Comparison of ENCODE assay signal across 13 mouse cellular contexts in genomic region chr6:38702810-38703399, GRCm38 (mm10). TPM values are rescaled to one million over a fixed set of nuclear protein-coding genes. Genes with fewer than 3 reads are reported as not detected.
DNase-seq lines count a peak whose midpoint lies in the region; ATAC-seq and TF ChIP-seq lines count a peak whose summit lies in the region.
"Had no signal": no experiment of that assay in that cellular context is flagged by ENCODE, and none has a peak within 500 bp of the region (broad histone marks: within the 10 kb centered on the region; RNA-seq: fewer than 3 reads in every experiment).

No protein-coding gene starts in this region.

- H3K9ac ChIP-seq in midbrain, postnatal 0 days (replicated peaks; ENCODE audit: low read length, poor library complexity, severe bottlenecking) = no peak overlapping the region
- H3K9ac ChIP-seq in midbrain, embryonic 16.5 days (ENCODE audit: low read depth, low read length) = no peak overlapping the region
- H3K9ac ChIP-seq in heart, embryonic 14.5 days (ENCODE audit: low read length) = 0 out of 2 replicates have a peak overlapping the region, but pooled peaks have one; percentile 11
- no peak overlapping the region for H3K9ac ChIP-seq in stomach, postnatal 0 days (ENCODE audit: low read length)
- no peak overlapping the region for H3K9ac ChIP-seq in neural tube, embryonic 15.5 days (replicated peaks)
- H3K9ac ChIP-seq: embryonic facial prominence, embryonic 13.5 days had no signal

- H3K4me1 ChIP-seq in midbrain, postnatal 0 days (ENCODE audit: insufficient read depth, low read length) = no peaks in the 10 kb centered on the region
- H3K4me1 ChIP-seq in midbrain, embryonic 16.5 days (ENCODE audit: control insufficient read depth, insufficient read depth, low read length) = no peaks in the 10 kb centered on the region
- peaks cover 25 to 37% of the 10 kb centered on the region in 2 experiments for H3K4me1 ChIP-seq in heart, embryonic 14.5 days (ENCODE audit: control insufficient read depth in 2 of 2, insufficient read depth in 2 of 2, low read length in 2 of 2)
- no peaks in the 10 kb centered on the region for H3K4me1 ChIP-seq in stomach, postnatal 0 days (replicated peaks; ENCODE audit: control insufficient read depth, insufficient read depth)
- no peaks in the 10 kb centered on the region for H3K4me1 ChIP-seq in neural tube, embryonic 15.5 days

- H3K36me3 ChIP-seq in midbrain, postnatal 0 days (ENCODE audit: insufficient read depth, low read length) = peaks cover 49% of the 10 kb centered on the region
- peaks cover 37% of the 10 kb centered on the region for H3K36me3 ChIP-seq in midbrain, embryonic 16.5 days (ENCODE audit: control insufficient read depth, insufficient read depth, low read length)
- H3K36me3 ChIP-seq in heart, embryonic 14.5 days (ENCODE audit: control insufficient read depth, insufficient read depth, low read length) = peaks cover 58% of the 10 kb centered on the region
- H3K36me3 ChIP-seq in stomach, postnatal 0 days (ENCODE audit: control insufficient read depth, insufficient read depth, low read length) = peaks cover 24% of the 10 kb centered on the region
- H3K36me3 ChIP-seq in neural tube, embryonic 15.5 days = peaks cover 57% of the 10 kb centered on the region

- DNase-seq in gastrocnemius, postnatal 10 days = peak; percentile 37
- DNase-seq in gastrocnemius, postnatal 25 days = no peak
- DNase-seq in midbrain, postnatal 0 days (ENCODE audit: low spot score) = no peak
- no peak for DNase-seq in stomach, postnatal 0 days (ENCODE audit: low spot score)
- DNase-seq in urinary bladder, adult 18-20 months (ENCODE audit: low spot score in 2 of 2) = no peak
- DNase-seq: left cerebral cortex, postnatal 4 days had no signal

- ATAC-seq in midbrain, postnatal 0 days (ENCODE audit: low FRiP score) = no peak
- no peak for ATAC-seq in midbrain, embryonic 16.5 days
- ATAC-seq in heart, embryonic 14.5 days (ENCODE audit: insufficient number of reproducible peaks, insufficient read depth, low FRiP score, low read depth) = no peak
- no peak for ATAC-seq in stomach, postnatal 0 days (ENCODE audit: low FRiP score, low TSS enrichment)
- ATAC-seq in neural tube, embryonic 15.5 days (ENCODE audit: low FRiP score) = no peak
- ATAC-seq: CD4-positive, CD25-positive, alpha-beta regulatory T cell, adult 4 months; intestine, embryonic 16.5 days had no signal

- 52% methylated on average over 6 of the region's 6 CpGs for WGBS in midbrain, postnatal 0 days
- 63% methylated on average over 6 of the region's 6 CpGs for WGBS in midbrain, embryonic 16.5 days
- 6% methylated on average over 6 of the region's 6 CpGs for WGBS in heart, embryonic 14.5 days
- WGBS in stomach, postnatal 0 days = 35% methylated on average over 6 of the region's 6 CpGs
- 60% methylated on average over 6 of the region's 6 CpGs for WGBS in neural tube, embryonic 15.5 days

- H3K4me2 ChIP-seq in midbrain, postnatal 0 days (ENCODE audit: low read depth, low read length, poor library complexity, severe bottlenecking) = no peak overlapping the region
- no peak overlapping the region for H3K4me2 ChIP-seq in midbrain, embryonic 16.5 days (ENCODE audit: low read length)
- no peak overlapping the region for H3K4me2 ChIP-seq in heart, embryonic 14.5 days (ENCODE audit: low read length)
- H3K4me2 ChIP-seq in stomach, postnatal 0 days (replicated peaks; ENCODE audit: low read depth) = no peak overlapping the region
- no peak overlapping the region for H3K4me2 ChIP-seq in neural tube, embryonic 15.5 days
- H3K4me2 ChIP-seq: embryonic facial prominence, embryonic 13.5 days had no signal

- H3K4me3 ChIP-seq in midbrain, postnatal 0 days (ENCODE audit: low read depth, low read length) = no peak overlapping the region
- H3K4me3 ChIP-seq in midbrain, embryonic 16.5 days (ENCODE audit: low read depth, low read length) = no peak overlapping the region
- H3K4me3 ChIP-seq in heart, embryonic 14.5 days (ENCODE audit: control insufficient read depth in 1 of 2, insufficient read depth in 1 of 2, low read depth in 1 of 2, low read length in 2 of 2) = no peak overlapping the region
- H3K4me3 ChIP-seq in stomach, postnatal 0 days (ENCODE audit: low read depth, low read length) = no peak overlapping the region
- H3K4me3 ChIP-seq in neural tube, embryonic 15.5 days (replicated peaks) = no peak overlapping the region
- H3K4me3 ChIP-seq: embryonic facial prominence, embryonic 13.5 days; megakaryocyte, embryonic 14.5 days had no signal

- peak; percentile 54 for TF ChIP-seq CTCF in midbrain, postnatal 0 days (IDR thresholded peaks at IDR 0.05)
- TF ChIP-seq CTCF in stomach, postnatal 0 days (IDR thresholded peaks at IDR 0.05; ENCODE audit: low read depth) = 0 out of 2 replicates have a peak, but pooled peaks have one; percentile 15

- H3K27ac ChIP-seq in midbrain, postnatal 0 days (ENCODE audit: low read depth, low read length) = no peak overlapping the region
- H3K27ac ChIP-seq in midbrain, embryonic 16.5 days (ENCODE audit: low read length) = no peak overlapping the region
- H3K27ac ChIP-seq in heart, embryonic 14.5 days (replicated peaks in 1 of 2; ENCODE audit: control insufficient read depth in 1 of 2, insufficient read depth in 1 of 2, low read depth in 2 of 2, low read length in 2 of 2) = peak overlapping the region; percentile 26 to 89
- H3K27ac ChIP-seq in stomach, postnatal 0 days (replicated peaks) = no peak overlapping the region
- no peak overlapping the region for H3K27ac ChIP-seq in neural tube, embryonic 15.5 days (replicated peaks)
- H3K27ac ChIP-seq: embryonic facial prominence, embryonic 13.5 days had no signal

- no peak for TF ChIP-seq EP300 in stomach, postnatal 0 days (optimal IDR thresholded peaks at IDR 0.05)

- H3K27me3 ChIP-seq in midbrain, postnatal 0 days (ENCODE audit: insufficient read depth, low read length) = no peaks in the 10 kb centered on the region
- no peaks in the 10 kb centered on the region for H3K27me3 ChIP-seq in midbrain, embryonic 16.5 days (ENCODE audit: control insufficient read depth, insufficient read depth, low read depth, low read length)
- no peaks in the 10 kb centered on the region for H3K27me3 ChIP-seq in heart, embryonic 14.5 days (ENCODE audit: control insufficient read depth, insufficient read depth, low read length)
- H3K27me3 ChIP-seq in stomach, postnatal 0 days (ENCODE audit: control insufficient read depth, insufficient read depth, low read length) = no peaks in the 10 kb centered on the region
- H3K27me3 ChIP-seq in neural tube, embryonic 15.5 days (replicated peaks) = no peaks in the 10 kb centered on the region
- H3K27me3 ChIP-seq: embryonic facial prominence, embryonic 13.5 days; megakaryocyte, embryonic 14.5 days had no signal

- no peaks in the 10 kb centered on the region for H3K9me3 ChIP-seq in midbrain, postnatal 0 days (ENCODE audit: low read length)
- no peaks in the 10 kb centered on the region for H3K9me3 ChIP-seq in midbrain, embryonic 16.5 days (replicated peaks; ENCODE audit: control insufficient read depth, low read length, poor library complexity, severe bottlenecking)
- H3K9me3 ChIP-seq in heart, embryonic 14.5 days (ENCODE audit: control insufficient read depth, low read length) = no peaks in the 10 kb centered on the region
- no peaks in the 10 kb centered on the region for H3K9me3 ChIP-seq in stomach, postnatal 0 days (ENCODE audit: control insufficient read depth, low read length)
- no peaks in the 10 kb centered on the region for H3K9me3 ChIP-seq in neural tube, embryonic 15.5 days (replicated peaks)
- H3K9me3 ChIP-seq: embryonic facial prominence, embryonic 13.5 days; megakaryocyte, embryonic 14.5 days had no signal

RNA-seq across cellular contexts. Expression of gene Clec2l, which starts 40.0 kb away (rescaled TPM):
- 1 to 10 TPM; 1.2 TPM for total RNA-seq in gastrocnemius, postnatal 10 days (2021)
- under 1 TPM; 0.19 to 0.64 TPM for total RNA-seq in gastrocnemius, postnatal 25 days (2021)
- total RNA-seq in midbrain, postnatal 0 days (2014; rRNA removed) = 123 and 128 TPM in 2 replicates
- 49.2 and 56.3 TPM in 2 replicates for polyA plus RNA-seq in midbrain, postnatal 0 days (2015; fragmentation: Nextera tagmentation; extraction: Ambion mirVana)
- 15.6 and 22.9 TPM in 2 replicates for polyA plus RNA-seq in midbrain, embryonic 16.5 days (2015; fragmentation: Nextera tagmentation; extraction: Ambion mirVana)
- 2.3 and 2.4 TPM in 2 replicates for polyA plus RNA-seq in heart, embryonic 14.5 days (2014; fragmentation: Nextera tagmentation; extraction: Ambion mirVana)
- 0.55 and 1.7 TPM in 2 replicates for polyA plus RNA-seq in stomach, postnatal 0 days (2015; fragmentation: Nextera tagmentation; extraction: Ambion mirVana)
- polyA plus RNA-seq in neural tube, embryonic 15.5 days (2015; fragmentation: Nextera tagmentation; extraction: Ambion mirVana) = 25.4 and 40.3 TPM in 2 replicates
- polyA plus RNA-seq: CD4-positive, CD25-positive, alpha-beta regulatory T cell, adult 4 months had no signal

Comparison
In these comparisons a context has a peak if more than half of its experiments do, and no peak if none do; other contexts are left out.
1. H3K27ac ChIP-seq: peak in heart, embryonic 14.5 days (2 of 2); none in midbrain, postnatal 0 days (single experiment), midbrain, embryonic 16.5 days (single experiment), stomach, postnatal 0 days (single experiment) and neural tube, embryonic 15.5 days (single experiment).